Mouse (Mus musculus): Measurements from ENCODE around the gene Gm20605. TPM values are rescaled to one million over a fixed set of nuclear protein-coding genes. Genes with fewer than 3 reads are reported as not detected.

Gene Gm20605
- total and polyA plus RNA-seq, 2 experiments from 2014 or later, result 0.99 to 6.5 TPM

DNA sequence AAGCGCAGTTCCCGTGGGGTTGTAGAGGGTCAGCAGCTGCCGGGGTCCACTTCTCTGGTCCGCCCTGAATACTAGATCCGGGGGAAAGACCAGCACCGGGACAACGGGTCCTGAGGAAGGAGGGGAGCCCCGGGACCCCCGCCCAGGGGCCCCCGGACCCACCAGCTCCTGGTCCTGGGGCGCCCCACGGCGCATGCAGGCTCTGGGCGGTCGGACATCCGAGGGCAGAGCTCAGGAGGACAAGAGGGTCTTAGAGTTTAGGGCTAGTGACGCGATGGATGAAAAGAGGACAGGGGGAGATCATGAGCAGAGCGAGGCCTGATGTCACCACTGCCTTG lies 28.7 kb upstream of the Gm20605 start:
- WGBS, result 1% methylated on average over 19 of the region's 19 CpGs
- no peaks in the 10 kb centered on the region for H3K27me3 ChIP-seq (ENCODE audit: insufficient read depth, low read length)
- peak overlapping the region; percentile 96 for H3K4me2 ChIP-seq (ENCODE audit: low read depth, low read length, poor library complexity, severe bottlenecking)
- DNase-seq (ENCODE audit: low spot score) (no peak), ATAC-seq (ENCODE audit: low FRiP score) (peak; percentile 36)
- peaks cover 10% of the 10 kb centered on the region; the same call in 1 of the 2 replicates for H3K4me1 ChIP-seq (ENCODE audit: insufficient read depth, low read length)
- H3K27ac ChIP-seq (ENCODE audit: low read depth, low read length), result peak overlapping the region; percentile 72
- H3K4me3 ChIP-seq (ENCODE audit: low read depth, low read length), result peak overlapping the region; percentile 81
- H3K36me3 ChIP-seq (ENCODE audit: insufficient read depth, low read length), result 0 out of 2 replicates have a peak, but pooled peaks cover 3% of the 10 kb centered on the region
- no peak for TF ChIP-seq CTCF (IDR thresholded peaks at IDR 0.05)
- H3K9me3 ChIP-seq (ENCODE audit: low read length), result no peaks in the 10 kb centered on the region
- peak overlapping the region; percentile 85 for H3K9ac ChIP-seq (replicated peaks; ENCODE audit: low read length, poor library complexity, severe bottlenecking)

DNA sequence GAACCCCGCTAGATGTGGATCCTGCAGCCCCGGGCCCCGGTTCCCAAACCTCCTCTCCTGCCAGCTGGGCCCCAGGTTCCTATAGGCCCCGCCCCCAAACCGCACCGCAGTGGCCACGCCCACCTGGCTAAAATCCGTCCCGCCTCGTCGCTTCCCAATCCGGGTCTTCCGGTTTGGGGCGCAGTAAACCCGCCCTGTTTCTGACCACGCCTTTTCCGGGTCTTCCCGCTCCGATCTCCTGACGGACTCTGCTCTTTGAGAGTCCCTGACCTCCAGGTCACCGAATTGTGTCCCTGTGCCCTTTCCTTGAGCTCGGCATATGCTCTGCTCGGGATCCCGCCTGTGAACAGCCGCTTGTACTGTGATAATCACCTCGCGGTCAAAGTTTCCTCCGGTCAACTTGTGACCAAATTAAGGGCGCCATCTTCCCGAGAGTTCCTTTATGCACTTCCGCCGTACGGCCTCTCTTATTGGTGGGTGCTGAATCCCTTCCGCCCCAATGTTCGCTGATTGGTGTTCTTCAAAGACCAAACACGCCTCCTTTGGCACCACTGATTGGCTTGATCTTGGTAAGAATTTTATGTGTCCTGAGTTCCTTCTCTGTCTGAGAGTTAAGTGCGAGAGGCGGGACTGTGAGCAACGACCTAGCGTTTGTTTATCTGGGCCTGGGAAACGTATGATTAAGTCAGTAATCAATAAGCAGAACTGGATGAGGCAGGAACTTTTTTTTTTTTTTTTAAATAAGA lies 28.2 kb upstream of the Gm20605 start, which contains the start of gene Mospd3:
Gene Mospd3, minus strand, starts transcription at position 440 of the 746 bp plus-strand sequence.
- Histone ChIP-seq H3K4me3 (ENCODE audit: low read depth, low read length) (peak within 1 kb of the TSS; percentile 81), H3K4me2 (ENCODE audit: low read depth, low read length, poor library complexity, severe bottlenecking) (peak within 1 kb of the TSS; percentile 96), H3K9ac (replicated peaks; ENCODE audit: low read length, poor library complexity, severe bottlenecking) (peak within 1 kb of the TSS; percentile 85), H3K4me1 (ENCODE audit: insufficient read depth, low read length) (peaks cover 10% of the 10 kb centered on the region; the same call in 1 of the 2 replicates), H3K27me3 (ENCODE audit: insufficient read depth, low read length) (no peaks in the 10 kb centered on the region), H3K36me3 (ENCODE audit: insufficient read depth, low read length) (0 out of 2 replicates have a peak, but pooled peaks cover 3% of the 10 kb centered on the region), H3K9me3 (ENCODE audit: low read length) (no peaks in the 10 kb centered on the region), H3K27ac (ENCODE audit: low read depth, low read length) (peak within 1 kb of the TSS; percentile 72)
- under 1% methylated on average over 41 of the region's 41 CpGs for WGBS
- peak; percentile 95 for ATAC-seq (ENCODE audit: low FRiP score)
- TF ChIP-seq CTCF (IDR thresholded peaks at IDR 0.05), result peak; percentile 23
- peak; percentile 99 for DNase-seq (ENCODE audit: low spot score)

DNA sequence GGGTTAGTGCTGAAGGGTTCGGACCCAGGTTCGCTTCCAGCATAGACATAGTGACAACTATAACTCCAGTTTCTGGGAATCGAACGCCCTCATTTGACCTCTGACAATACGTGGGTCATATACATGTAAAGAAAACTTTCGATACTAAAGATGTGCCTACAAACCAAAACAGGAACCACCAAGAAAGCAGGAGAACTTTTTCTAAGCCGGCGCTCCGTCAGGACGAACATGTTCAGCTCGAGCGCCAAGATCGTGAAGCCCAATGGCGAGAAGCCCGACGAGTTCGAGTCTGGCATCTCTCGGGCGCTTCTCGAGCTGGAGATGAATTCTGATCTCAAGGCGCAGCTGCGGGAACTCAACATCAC lies 27.6 kb upstream of the Gm20605 start:
- no peaks in the 10 kb centered on the region for H3K9me3 ChIP-seq (ENCODE audit: low read length)
- peak overlapping the region; percentile 61 for H3K4me2 ChIP-seq (ENCODE audit: low read depth, low read length, poor library complexity, severe bottlenecking)
- ATAC-seq (ENCODE audit: low FRiP score) (no peak), DNase-seq (ENCODE audit: low spot score) (no peak)
- peak overlapping the region; percentile 81 for H3K4me3 ChIP-seq (ENCODE audit: low read depth, low read length)
- H3K27me3 ChIP-seq (ENCODE audit: insufficient read depth, low read length), result no peaks in the 10 kb centered on the region
- no peak for TF ChIP-seq CTCF (IDR thresholded peaks at IDR 0.05)
- 0 out of 2 replicates have a peak overlapping the region, but pooled peaks have one; percentile 72 for H3K27ac ChIP-seq (ENCODE audit: low read depth, low read length)
- peaks cover 10% of the 10 kb centered on the region; the same call in 1 of the 2 replicates for H3K4me1 ChIP-seq (ENCODE audit: insufficient read depth, low read length)
- 0 out of 2 replicates have a peak, but pooled peaks cover 3% of the 10 kb centered on the region for H3K36me3 ChIP-seq (ENCODE audit: insufficient read depth, low read length)
- 0% methylated on average over 22 of the region's 22 CpGs for WGBS
- 0 out of 2 replicates have a peak overlapping the region, but pooled peaks have one; percentile 19 for H3K9ac ChIP-seq (replicated peaks; ENCODE audit: low read length, poor library complexity, severe bottlenecking)

DNA sequence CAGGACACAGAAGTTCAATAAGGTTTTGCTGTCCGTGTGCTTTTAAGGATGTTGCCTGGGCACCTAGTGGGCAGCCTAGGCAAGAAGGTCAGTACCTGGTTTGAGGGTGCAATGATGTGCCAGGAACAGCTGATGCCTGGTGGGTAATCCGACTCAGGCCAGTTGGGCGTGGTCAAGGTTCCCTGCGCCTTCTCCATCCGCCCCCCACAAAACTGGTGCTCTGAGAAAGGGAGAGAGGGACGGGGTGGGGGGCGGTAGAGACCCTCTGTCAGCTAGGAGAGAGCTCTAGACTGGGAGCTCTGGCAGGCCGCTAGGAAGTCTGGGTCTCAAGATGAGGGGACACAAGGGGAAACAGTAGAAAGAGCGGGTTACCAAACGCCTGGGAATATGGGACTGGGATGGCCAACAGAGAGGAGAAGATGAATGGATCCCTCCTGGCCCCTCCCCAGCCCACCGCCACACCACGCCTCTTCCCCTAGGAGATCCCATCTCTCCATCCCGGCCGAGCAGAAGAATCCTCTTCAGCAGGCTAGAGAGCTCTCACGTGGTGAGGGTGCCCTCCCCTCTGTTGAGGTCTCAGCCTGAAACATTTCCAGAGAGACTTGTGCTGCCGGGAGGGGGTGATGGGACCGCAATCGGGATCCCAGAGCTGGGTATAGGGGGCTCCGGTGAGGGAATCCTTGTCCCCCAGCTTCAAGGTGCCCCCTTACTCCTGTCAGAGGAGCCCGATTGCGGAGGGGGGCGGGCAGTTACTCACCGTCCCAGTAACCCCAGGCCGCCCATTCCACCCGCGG lies 20.9 kb upstream of the Gm20605 start:
- H3K27me3 ChIP-seq (ENCODE audit: insufficient read depth, low read length), result peaks cover 8% of the 10 kb centered on the region
- H3K4me3 ChIP-seq (ENCODE audit: low read depth, low read length), result peak overlapping the region; percentile 15; the same call in 1 of the 2 replicates
- ATAC-seq (ENCODE audit: low FRiP score), result no peak

DNA sequence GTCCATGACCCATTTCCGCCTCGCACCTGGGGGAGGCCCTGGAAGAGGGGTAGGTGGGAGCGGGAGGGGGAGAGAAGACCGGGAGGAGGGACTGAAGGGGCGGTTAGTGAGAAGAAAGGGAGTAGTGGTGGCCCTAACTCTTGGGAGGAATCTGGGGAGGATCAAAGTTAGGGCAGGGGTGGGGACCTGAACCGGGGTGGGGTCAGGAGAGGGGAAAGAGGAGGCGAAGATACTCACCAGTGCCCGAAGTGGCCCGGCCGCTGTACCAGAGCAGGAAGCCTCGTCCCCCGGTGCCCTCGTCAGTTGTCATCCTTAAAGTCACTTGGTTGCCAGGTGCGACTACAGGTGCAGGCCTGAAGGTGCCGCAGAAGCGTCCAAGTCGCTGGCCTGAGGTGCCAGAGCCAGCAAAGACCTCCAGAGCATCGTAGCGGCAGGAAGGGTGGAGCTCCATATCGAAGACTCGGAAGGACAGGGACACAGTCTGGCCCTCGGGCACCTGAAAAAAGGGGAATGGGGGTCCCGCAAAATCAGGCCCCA lies 20.3 kb upstream of the Gm20605 start:
- peaks cover 8% of the 10 kb centered on the region for H3K27me3 ChIP-seq (ENCODE audit: insufficient read depth, low read length)
- ATAC-seq (ENCODE audit: low FRiP score) (no peak), DNase-seq (ENCODE audit: low spot score) (no peak)
- H3K4me1 ChIP-seq (ENCODE audit: insufficient read depth, low read length), result no peaks in the 10 kb centered on the region; the same call in 1 of the 2 replicates
- 24% methylated on average over 21 of the region's 23 CpGs for WGBS
- H3K4me3 ChIP-seq (ENCODE audit: low read depth, low read length), result peak overlapping the region; percentile 15; the same call in 1 of the 2 replicates
- H3K4me2 ChIP-seq (ENCODE audit: low read depth, low read length, poor library complexity, severe bottlenecking), result peak overlapping the region; percentile 30
- H3K27ac ChIP-seq (ENCODE audit: low read depth, low read length), result no peak overlapping the region
- no peak for TF ChIP-seq CTCF (IDR thresholded peaks at IDR 0.05)
- no peaks in the 10 kb centered on the region for H3K36me3 ChIP-seq (ENCODE audit: insufficient read depth, low read length)
- H3K9ac ChIP-seq (replicated peaks; ENCODE audit: low read length, poor library complexity, severe bottlenecking), result 0 out of 2 replicates have a peak overlapping the region, but pooled peaks have one; percentile 29
- no peaks in the 10 kb centered on the region for H3K9me3 ChIP-seq (ENCODE audit: low read length)

More for the DNA sequence above, 20.9 kb upstream of the Gm20605 start:
- peak overlapping the region; percentile 30 for H3K4me2 ChIP-seq (ENCODE audit: low read depth, low read length, poor library complexity, severe bottlenecking)
- H3K36me3 ChIP-seq (ENCODE audit: insufficient read depth, low read length), result no peaks in the 10 kb centered on the region
- no peak for TF ChIP-seq CTCF (IDR thresholded peaks at IDR 0.05)
- H3K4me1 ChIP-seq (ENCODE audit: insufficient read depth, low read length), result no peaks in the 10 kb centered on the region; the same call in 1 of the 2 replicates
- 0 out of 2 replicates have a peak overlapping the region, but pooled peaks have one; percentile 29 for H3K9ac ChIP-seq (replicated peaks; ENCODE audit: low read length, poor library complexity, severe bottlenecking)
- no peak for DNase-seq (ENCODE audit: low spot score)
- H3K9me3 ChIP-seq (ENCODE audit: low read length), result no peaks in the 10 kb centered on the region
- 18% methylated on average over 26 of the region's 26 CpGs for WGBS
- H3K27ac ChIP-seq (ENCODE audit: low read depth, low read length), result no peak overlapping the region

Measured in midbrain, postnatal 0 days (tissue).